Mouse (Mus musculus): Measurements from ENCODE around the gene Prdm12. TPM values are rescaled to one million over a fixed set of nuclear protein-coding genes. Genes with fewer than 3 reads are reported as not detected.

Gene Prdm12
- not detected for polyA plus RNA-seq (2014; fragmentation: Illumina TruSeq; extraction: RNeasy Lipid Tissue Mini Kit (QIAGEN cat#74804); ENCODE audit: low read depth, low replicate concordance)

DNA sequence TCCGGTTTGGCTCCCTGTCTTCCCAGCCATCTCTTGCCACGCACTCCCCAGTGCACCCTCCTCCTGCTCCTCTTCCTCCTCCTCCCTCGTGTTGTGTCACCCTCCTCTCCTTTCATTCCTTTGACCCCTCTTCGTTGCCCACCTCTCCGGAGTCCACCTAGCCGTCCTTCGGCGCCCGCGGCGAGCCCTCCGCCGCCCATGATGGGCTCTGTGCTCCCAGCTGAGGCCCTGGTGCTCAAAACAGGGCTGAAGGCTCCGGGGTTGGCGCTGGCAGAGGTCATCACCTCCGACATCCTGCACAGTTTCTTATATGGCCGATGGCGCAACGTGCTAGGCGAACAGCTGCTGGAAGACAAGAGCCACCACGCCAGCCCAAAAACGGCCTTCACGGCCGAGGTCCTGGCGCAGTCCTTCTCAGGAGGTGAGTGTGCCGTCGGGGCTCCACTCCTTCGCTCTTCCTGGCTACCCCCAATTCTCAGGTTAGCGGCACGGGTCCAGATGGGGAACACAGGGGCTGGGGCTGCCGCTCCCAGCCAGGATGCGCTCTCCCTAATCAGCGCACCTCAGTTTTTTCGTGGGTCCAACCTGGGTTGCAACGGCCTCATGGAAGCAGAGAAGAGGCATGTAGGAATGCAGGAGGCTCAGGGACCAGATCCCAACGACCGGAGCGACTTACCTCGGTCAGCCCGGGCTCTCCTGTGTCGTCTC is at the start of gene Prdm12:
TSS of gene Prdm12 (plus strand) at position 137 of the 708 bp plus-strand sequence.

DNA sequence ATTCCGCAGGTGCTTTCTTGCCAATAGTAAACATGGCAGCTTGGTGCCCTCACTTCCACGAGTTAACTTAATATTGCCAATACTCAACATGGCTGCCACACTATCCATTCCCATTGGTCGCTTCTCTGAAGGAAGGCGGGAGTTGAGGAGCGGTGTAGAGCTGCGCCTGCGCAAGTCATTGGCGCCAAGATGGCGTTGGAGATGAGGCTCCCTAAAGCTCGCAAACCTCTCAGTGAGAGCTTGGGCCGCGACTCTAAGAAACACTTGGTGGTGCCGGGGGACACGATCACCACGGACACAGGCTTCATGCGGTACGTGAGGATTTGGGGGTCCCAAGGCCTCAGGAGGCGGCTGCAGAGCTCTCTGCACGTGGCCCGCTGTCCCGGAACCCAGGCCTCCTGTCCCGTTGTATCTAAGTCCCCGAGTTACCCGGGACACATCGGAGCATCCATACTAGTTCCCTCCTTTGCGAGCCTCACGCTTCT is 30.8 kb downstream of the Prdm12 start, which contains the start of gene Exosc2:
TSS of gene Exosc2 (plus strand) at position 165 of the 485 bp plus-strand sequence.

DNA sequence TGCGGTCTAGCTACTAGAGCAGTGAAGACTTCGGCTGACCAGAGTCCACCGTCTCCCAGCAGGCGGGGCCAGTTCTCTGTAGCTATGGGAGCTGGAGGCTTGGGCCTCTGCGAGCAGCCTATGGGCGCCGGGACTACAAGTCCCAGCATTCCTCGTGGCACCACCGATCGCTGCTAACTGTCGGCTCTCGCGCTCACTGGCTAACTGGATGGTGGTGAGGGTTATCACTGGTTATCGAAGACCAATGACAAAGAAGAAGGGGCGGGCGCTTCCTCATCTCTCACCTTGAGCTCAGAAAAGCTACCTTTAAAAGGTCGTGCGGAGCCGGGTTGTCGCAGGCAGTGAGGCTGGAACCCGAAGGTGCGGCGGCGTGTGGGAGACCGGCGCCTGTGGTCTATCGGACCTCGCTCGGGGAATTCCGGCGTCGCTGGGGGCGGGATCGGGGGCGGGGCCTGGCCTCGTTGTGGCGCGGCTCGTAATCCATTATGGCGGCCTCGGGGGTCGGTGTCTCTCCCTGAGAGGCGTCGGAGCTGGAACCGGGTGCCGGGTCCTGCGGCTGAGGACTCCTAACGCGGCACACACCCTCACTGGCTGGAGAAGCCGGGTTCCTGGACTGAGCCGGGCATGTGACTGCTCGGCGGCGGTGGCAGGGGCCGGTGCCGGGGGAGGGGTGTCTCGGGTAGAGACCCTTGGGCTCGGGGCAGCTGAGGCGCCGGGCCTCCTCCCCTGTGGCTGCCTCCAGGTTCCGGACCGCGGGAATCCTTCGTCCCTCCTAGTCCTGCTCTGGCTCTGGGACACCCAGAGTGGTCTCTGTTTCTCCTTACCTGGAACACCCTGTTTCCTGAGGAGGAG is 48.5 kb downstream of the Prdm12 start, which contains the start of gene Abl1:
TSS of gene Abl1 (plus strand) at position 303 of the 852 bp plus-strand sequence.

Other genes with a start within 250 kb of the Prdm12 start
- gene Ass1, start 169.8 kb upstream of the Prdm12 start, polyA plus RNA-seq (2014; fragmentation: Illumina TruSeq; extraction: RNeasy Lipid Tissue Mini Kit (QIAGEN cat#74804); ENCODE audit: low read depth, low replicate concordance), result 7.5 TPM
- gene Fubp3, start 67.4 kb upstream of the Prdm12 start, polyA plus RNA-seq (2014; fragmentation: Illumina TruSeq; extraction: RNeasy Lipid Tissue Mini Kit (QIAGEN cat#74804); ENCODE audit: low read depth, low replicate concordance), result 10.9 TPM
- gene Exosc2, start 30.7 kb downstream of the Prdm12 start, polyA plus RNA-seq (2014; fragmentation: Illumina TruSeq; extraction: RNeasy Lipid Tissue Mini Kit (QIAGEN cat#74804); ENCODE audit: low read depth, low replicate concordance), result 16.3 TPM
- gene Abl1, start 48.3 kb downstream of the Prdm12 start, polyA plus RNA-seq (2014; fragmentation: Illumina TruSeq; extraction: RNeasy Lipid Tissue Mini Kit (QIAGEN cat#74804); ENCODE audit: low read depth, low replicate concordance), result 31.3 TPM
- gene Qrfp, start 170.5 kb downstream of the Prdm12 start, polyA plus RNA-seq (2014; fragmentation: Illumina TruSeq; extraction: RNeasy Lipid Tissue Mini Kit (QIAGEN cat#74804); ENCODE audit: low read depth, low replicate concordance), result not detected
- not detected for gene Fibcd1, start 206.0 kb downstream of the Prdm12 start, polyA plus RNA-seq (2014; fragmentation: Illumina TruSeq; extraction: RNeasy Lipid Tissue Mini Kit (QIAGEN cat#74804); ENCODE audit: low read depth, low replicate concordance)
- gene Lamc3, start 247.3 kb downstream of the Prdm12 start, polyA plus RNA-seq (2014; fragmentation: Illumina TruSeq; extraction: RNeasy Lipid Tissue Mini Kit (QIAGEN cat#74804); ENCODE audit: low read depth, low replicate concordance), result 0.68 TPM

All from heart, adult 10 weeks (tissue).